Mouse (Mus musculus) mouse embryonic stem cell (cell line): ENCODE measurements around the gene Acrv1.
"Not testable (repeated sequence)": the region's sequence is repeated elsewhere in the genome, so short reads cannot be mapped to it uniquely, and the experiment has no call there.

Experiments used
- in situ Hi-C, 2 experiments: fragments of 300-500 bp; cut with MboI; formaldehyde crosslinking; loops; 1 replicate in 1 of 2; 3 replicates in 1 of 2; pipeline ENCODE4 v1.14.3; 2019 to 2020; ENCODE audit warnings: low sequenced_read_pairs in 2 of 2, low pct_unique_long_range_greater_than_20kb in 1 of 2, mixed read lengths in 1 of 2; ENCODE audit not compliant: unreplicated experiment in 1 of 2

Acrv1 gene

DNA sequence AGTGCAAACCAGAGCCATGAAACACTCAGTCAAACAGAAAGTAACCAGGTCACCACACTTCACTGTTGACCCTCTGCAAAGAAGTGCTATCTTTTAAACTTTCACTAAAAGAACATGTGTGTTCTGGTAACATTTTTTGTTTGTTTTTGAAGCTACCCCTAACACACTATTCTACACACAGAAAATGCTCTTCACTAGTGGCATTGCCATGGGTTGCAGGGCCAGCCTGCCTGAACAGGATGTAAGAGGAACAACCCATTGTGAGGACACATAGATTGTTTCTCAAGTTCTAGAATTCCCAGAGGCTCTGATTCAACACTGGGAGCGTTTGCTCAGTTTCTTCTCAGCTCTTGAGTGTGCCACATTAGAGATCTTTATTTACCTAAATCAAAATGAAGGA is at the start of gene Acrv1:
Acrv1 (plus strand) TSS at position 301 of the 400 bp plus-strand sequence.
- in situ Hi-C loops = loop anchor here in 1 of 2 experiments (25.0 kb wide), 1 partner anchor 256 kb away; the partner anchor contains the start of gene Gm7257

DNA sequence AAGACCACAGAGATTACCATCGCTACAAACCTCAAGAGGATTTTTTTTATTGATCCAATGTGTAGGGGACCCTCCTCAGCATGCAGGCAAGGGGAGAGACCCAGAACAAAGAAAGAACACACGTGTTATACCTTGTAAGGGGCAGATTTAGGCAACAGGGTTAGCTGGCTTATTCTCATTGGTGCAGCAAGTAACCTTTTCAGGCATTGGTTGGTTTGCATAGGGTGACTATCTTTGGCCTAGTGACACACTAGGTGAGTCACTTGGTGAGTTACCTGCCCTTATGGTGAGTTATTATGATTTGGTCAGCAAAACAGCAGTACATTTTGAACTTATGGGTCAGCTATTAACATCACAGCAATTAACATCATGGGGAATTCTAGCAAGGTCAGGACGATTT is 49.7 kb upstream of the Acrv1 start, which contains the start of gene A630095E13Rik:
A630095E13Rik (minus strand) TSS at position 101 of the 400 bp plus-strand sequence.
- in situ Hi-C loops = not testable (repeated sequence)

DNA sequence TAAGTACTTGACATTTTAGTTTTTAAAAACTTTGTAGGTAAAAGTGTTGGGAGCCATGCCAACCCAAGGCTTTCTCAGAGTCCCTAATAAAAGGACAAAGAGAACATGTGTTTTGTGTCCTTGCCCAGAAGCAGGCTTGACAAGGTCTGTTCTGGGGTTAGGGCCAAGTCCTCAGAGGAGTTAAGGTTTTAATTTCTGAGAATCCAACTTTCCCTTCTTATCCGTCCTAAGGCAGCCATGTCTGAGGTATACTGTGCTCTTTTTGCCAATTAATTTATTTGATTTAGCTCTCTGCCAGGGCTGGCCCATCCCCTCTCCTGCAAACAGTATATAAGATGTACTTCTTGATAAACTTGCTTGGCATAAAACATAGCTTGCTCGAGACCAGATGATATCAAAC is 11.6 kb upstream of the Acrv1 start:
- in situ Hi-C loops = loop anchor here in 1 of 2 experiments (25.0 kb wide), 1 partner anchor 244 kb away; the partner anchor contains the start of gene Gm7257

DNA sequence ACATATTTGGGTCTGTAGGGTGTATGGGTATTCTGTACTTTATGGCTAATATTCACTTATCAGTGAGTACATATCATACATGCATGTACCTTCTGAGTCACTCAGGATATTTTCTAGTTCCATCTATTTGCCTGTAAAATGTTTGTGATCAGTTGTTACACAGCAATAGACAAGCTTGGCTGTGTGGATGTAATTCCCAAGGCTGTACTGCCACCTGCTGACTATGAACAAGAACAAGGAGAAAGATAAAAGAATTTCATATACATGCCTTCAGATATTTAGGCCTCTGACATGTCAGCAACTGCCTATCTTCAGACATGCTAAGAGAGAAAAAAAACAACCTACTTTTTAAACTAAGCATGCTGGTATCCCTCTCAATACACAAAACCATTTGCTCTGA is 5.7 kb upstream of the Acrv1 start:
- in situ Hi-C loops = loop anchor here in 1 of 2 experiments (25.0 kb wide), 1 partner anchor 250 kb away; the partner anchor contains the start of gene Gm7257

DNA sequence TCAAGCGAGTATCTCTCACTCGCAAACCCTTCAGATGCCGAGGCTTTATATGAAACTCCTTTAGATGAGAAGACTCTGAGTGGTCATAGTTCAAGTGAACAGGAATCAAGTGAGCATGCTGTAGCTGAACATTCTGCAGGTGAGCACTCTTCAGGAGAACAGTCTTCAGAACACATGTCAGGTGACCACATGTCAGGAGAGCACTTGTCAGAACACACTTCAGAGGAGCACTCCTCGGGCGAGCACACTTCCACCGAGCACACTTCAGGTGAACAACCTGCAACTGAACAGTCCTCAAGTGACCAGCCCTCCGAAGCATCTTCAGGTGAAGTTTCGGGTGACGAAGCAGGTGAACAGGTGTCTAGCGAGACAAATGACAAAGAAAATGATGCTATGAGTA is 1.3 kb downstream of the Acrv1 start:
- in situ Hi-C loops = loop anchor here in 1 of 2 experiments (25.0 kb wide), 1 partner anchor 257 kb away; the partner anchor contains the start of gene Gm7257

DNA sequence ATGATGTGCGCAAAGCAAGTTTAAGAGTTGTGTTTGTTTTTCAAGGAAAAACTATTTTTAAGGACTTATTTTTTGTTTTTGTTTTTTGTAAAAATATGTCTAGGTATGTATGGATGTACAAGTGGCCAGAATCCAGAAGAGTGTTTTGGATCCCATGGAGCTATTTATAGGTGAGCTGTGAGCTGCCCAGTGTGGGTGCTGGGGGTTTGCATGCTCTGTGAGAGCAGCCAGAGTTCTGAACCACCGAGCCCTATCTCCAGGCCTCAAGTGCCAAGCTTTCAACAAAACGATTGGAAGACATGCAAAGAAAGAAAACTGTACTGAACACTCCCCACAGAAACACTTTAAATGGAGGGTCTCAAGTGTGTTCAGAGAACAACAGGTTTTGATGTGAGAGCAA is 12.9 kb downstream of the Acrv1 start:
- in situ Hi-C loops = loop anchor here in 1 of 2 experiments (25.0 kb wide), 2 partner anchors 1144 to 1419 kb away; partner anchors contain the start of genes Ddx25, Hyls1, Pate2 and Pus3

DNA sequence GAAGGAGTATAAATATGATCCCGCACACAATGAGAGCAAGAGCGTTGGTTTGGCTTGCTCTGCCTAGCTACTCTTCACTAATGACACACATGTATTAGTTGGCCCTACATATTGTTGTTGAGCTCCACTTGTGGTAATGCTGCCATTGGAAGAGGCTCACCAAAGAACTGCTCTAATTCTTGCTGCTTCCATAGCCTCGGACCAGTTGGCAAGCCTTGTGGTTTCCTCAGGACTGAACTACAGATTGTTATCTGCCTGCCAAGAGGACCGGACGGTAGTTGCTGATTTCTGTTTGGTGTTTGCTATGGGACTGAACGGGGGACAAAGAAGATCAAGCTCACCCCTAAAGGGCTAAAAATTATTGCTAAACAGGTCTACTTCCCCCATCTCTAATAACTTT is 14.3 kb downstream of the Acrv1 start:
- in situ Hi-C loops = loop anchor here in 1 of 2 experiments (25.0 kb wide), 2 partner anchors 1145 to 1420 kb away; partner anchors contain the start of genes Ddx25, Hyls1, Pate2 and Pus3

DNA sequence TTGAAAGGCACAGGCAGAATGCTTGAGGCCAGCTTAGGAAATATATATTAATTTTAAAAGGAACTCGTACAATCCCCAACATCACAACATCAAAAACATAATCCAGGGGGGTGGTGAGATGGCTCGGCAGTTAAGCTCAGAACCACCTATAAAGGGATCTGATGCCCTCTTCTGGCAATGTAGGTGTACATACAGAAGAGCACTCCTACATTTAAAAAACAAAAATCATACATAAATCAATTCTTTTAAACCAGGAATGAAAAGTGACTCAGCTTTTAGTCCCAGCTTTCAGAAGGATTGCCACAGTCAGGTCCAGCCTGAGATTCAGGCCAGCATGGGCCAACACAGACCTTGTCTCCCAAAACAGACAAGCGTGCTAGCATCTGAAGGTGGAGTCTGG is 23.6 kb downstream of the Acrv1 start:
- in situ Hi-C loops = loop anchor here in 1 of 2 experiments (25.0 kb wide), 2 partner anchors 1154 to 1429 kb away; partner anchors contain the start of genes Ddx25, Hyls1, Pate2 and Pus3

DNA sequence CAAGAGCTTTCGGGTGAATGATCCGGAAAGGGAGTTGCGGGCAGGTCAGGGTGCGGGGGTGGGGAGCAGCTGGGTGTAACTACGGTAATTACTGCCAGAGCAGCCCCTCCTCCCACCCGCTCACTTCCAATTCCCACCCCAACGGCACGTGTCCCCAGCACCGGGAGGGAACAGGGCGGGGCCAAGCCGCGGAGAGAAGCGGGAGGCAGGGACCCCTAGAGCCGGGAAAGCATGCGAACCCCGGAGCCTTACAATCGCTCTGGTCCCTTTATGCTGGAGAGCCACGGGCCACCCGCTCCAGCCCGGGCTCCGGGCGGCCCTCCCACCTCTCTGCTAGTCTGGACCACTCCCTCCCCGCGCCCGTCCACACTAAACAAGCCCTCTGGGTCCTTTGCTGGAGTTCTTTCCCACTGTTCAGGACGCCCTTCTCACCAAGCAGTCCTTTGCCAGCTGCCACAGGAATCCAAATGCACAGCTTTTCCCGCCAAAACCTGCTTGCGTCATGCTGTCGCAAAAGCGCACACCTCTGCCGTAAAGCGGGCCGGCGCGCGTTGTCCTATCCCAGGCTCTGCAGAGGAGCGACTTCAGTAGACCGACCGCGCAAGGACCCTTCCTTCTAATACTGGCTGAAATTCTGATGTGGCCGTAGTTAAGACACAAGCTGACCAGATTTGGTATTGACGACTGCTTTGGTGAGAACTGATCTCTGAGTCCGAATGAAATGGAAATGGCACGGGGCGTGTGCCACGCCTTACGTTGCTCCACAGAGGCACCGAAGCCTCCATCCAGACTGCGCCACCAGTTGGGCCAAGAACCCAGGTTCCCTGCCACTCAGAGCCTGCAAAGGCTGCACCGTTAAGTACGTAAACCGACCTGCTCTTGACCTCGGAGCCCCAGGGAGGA is 33.4 kb downstream of the Acrv1 start:
- in situ Hi-C loops = no loop called here

DNA sequence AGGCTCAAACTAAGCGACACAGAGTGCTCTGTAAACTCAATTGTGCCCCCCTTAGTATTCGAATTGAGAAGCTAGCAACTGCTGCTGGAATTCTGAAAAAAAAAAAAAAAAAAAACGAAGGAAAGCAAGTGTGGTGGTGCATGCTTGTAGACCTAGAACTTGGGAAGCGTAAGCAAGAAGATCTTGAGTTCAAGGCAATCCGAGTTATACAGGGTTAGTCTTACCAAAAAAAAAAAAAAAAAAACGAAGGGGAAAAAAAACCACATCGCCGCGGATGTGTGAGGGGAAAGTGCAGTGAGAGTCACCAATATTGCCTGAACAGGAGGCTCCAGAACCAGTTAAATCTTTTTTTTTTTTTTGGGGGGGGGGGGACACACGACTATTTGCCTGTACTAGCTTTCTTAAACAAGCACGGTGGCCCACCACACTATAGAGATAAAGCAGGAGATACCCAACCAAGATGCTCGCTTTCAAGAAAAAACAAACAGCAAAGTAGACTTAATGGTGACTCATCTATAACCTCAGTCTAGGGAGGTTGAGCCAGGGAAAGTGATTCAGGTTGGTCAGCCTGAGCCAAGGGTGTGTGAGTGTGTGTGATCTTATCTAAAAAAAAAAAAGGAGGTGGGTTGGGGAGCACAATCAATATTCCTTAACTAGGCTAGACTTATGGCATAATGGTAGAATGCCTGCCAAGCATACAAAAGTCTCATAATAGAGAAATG is 34.2 kb downstream of the Acrv1 start, which contains the start of gene Chek1:
Chek1 (minus strand) TSS at position 32 of the 722 bp plus-strand sequence.
- in situ Hi-C loops = no loop called here
